Mouse (Mus musculus) heart, embryonic 14.5 days (tissue): ENCODE measurements around the gene Capn9. TPM values are rescaled to one million over a fixed set of nuclear protein-coding genes. Genes with fewer than 3 reads are reported as not detected.
A peak's percentile ranks its signal among the peaks of the same experiment; 100 is the strongest.

Experiments
- ATAC-seq: fragments of 200-750 bp; cut with Nextera tagmentation; 2 replicates; pipeline ENCODE4 v1.8.0; 2017; ENCODE audit warnings: low read depth, moderate TSS enrichment; ENCODE audit not compliant: insufficient number of reproducible peaks, insufficient read depth, low FRiP score
- H3K27ac ChIP-seq, 2 experiments: fragments of 200-500 bp in 1 of 2; fragments of 300-500 bp in 1 of 2; sonication (generic) in 1 of 2; replicated peaks in 1 of 2; 2 replicates each; pipeline ENCODE4 v1.5.1; 2012 to 2014; ENCODE audit warnings: low read depth in 2 of 2, low read length in 2 of 2, control low read depth in 1 of 2, mild to moderate bottlenecking in 1 of 2, mixed read lengths in 1 of 2; ENCODE audit not compliant: control insufficient read depth in 1 of 2, insufficient read depth in 1 of 2
- H3K27me3 ChIP-seq: fragments of 300-500 bp; sonication (generic); 2 replicates; pipeline ENCODE4 v1.6.1; 2014; ENCODE audit warnings: mild to moderate bottlenecking, low read length, control low read depth; ENCODE audit not compliant: control insufficient read depth, insufficient read depth
- H3K36me3 ChIP-seq: fragments of 300-500 bp; sonication (generic); 2 replicates; pipeline ENCODE4 v1.6.1; 2014; ENCODE audit warnings: mild to moderate bottlenecking, control low read depth, low read length, mixed read lengths; ENCODE audit not compliant: control insufficient read depth, insufficient read depth
- H3K4me1 ChIP-seq, 2 experiments: fragments of 200-500 bp in 1 of 2; fragments of 300-500 bp in 1 of 2; sonication (generic) in 1 of 2; 2 replicates each; pipeline ENCODE4 v1.6.1; 2012 to 2014; ENCODE audit warnings: low read length in 2 of 2, control low read depth in 1 of 2, mixed read lengths in 1 of 2; ENCODE audit not compliant: control insufficient read depth in 2 of 2, insufficient read depth in 2 of 2
- H3K4me2 ChIP-seq: fragments of 300-500 bp; sonication (generic); 2 replicates; pipeline ENCODE4 v1.6.1; 2014; ENCODE audit warnings: mild to moderate bottlenecking, low read length
- H3K4me3 ChIP-seq, 2 experiments: fragments of 200-500 bp in 1 of 2; fragments of 300-500 bp in 1 of 2; sonication (generic) in 1 of 2; 2 replicates each; pipeline ENCODE4 v1.5.1; 2012 to 2014; ENCODE audit warnings: low read length in 2 of 2, mild to moderate bottlenecking in 2 of 2, control low read depth in 1 of 2, low read depth in 1 of 2, moderate library complexity in 1 of 2; ENCODE audit not compliant: control insufficient read depth in 1 of 2, insufficient read depth in 1 of 2
- H3K9ac ChIP-seq: fragments of 300-500 bp; sonication (generic); 2 replicates; pipeline ENCODE4 v1.6.1; 2014; ENCODE audit warnings: mild to moderate bottlenecking, low read length
- H3K9me3 ChIP-seq: fragments of 300-500 bp; sonication (generic); 2 replicates; pipeline ENCODE4 v1.6.1; 2016; ENCODE audit warnings: low read length, control low read depth; ENCODE audit not compliant: control insufficient read depth
- WGBS: fragments of 180-500 bp; shearing (Covaris S2); extraction: QIAGEN DNeasy Blood & Tissue Kit; methylation state at CpG from one replicate; pipeline ENCODE4 v1.1.7; 2014; 5-methylcytosine and 5-hydroxymethylcytosine counted together
- polyA plus RNA-seq: library from polyadenylated mRNA; unstranded; fragments of >200 nt; fragmentation: Nextera tagmentation; extraction: Ambion mirVana; gene quantifications from 2 replicates; pipeline ENCODE4 v1.2.1, GENCODE M21; 2014

The Capn9 gene
- polyA plus RNA-seq, 1 experiment from 2014 or later = 0.14 TPM

- Histone ChIP-seq H3K9ac (no peak overlapping the region), H3K4me3 (no peak overlapping the region), H3K4me2 (no peak overlapping the region), H3K4me1 (peaks cover 6% of the 10 kb centered on the region in 2 experiments; a peak in 3 of 4 replicates), H3K27me3 (no peaks in the 10 kb centered on the region), H3K9me3 (peaks cover 7% of the 10 kb centered on the region; the same call in 1 of the 2 replicates), H3K36me3 (no peaks in the 10 kb centered on the region), H3K27ac (no peak overlapping the region)
- WGBS = 90% methylated on average over 9 of the region's 9 CpGs
- no peak for ATAC-seq
Observed at GRCm38 (mm10) chr8:124626251-124626650, 50.3 kb downstream of the Capn9 start.

DNA sequence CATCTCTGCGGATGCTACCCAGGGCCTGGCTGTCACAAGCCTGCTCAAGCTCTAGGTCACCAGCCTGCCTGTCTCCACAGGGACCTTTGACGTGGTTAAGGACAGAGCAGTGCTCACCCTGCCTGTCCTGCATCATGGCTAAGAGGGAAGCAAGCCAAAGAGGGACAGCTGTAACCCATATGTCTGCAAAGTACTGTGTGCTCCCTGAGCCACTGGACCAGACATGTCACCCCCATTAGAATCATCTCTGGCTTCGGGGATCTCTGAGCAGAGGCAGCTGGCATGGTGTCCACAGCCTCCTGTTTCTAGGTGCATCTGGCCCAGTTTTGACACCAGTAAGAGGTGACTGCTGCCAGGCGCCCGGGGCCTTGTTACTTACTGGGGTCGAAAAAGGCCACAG lies 54.6 kb downstream of the Capn9 start:
- Histone ChIP-seq H3K9me3 (peaks cover 6% of the 10 kb centered on the region; the same call in 1 of the 2 replicates), H3K4me2 (no peak overlapping the region), H3K4me3 (no peak overlapping the region), H3K9ac (no peak overlapping the region), H3K27ac (no peak overlapping the region), H3K36me3 (peaks cover 8% of the 10 kb centered on the region), H3K4me1 (peaks cover 26 to 31% of the 10 kb centered on the region in 2 experiments), H3K27me3 (no peaks in the 10 kb centered on the region)
- no peak for ATAC-seq
- WGBS = 78% methylated on average over 6 of the region's 6 CpGs

- Histone ChIP-seq H3K4me3 (no peak overlapping the region), H3K9ac (no peak overlapping the region), H3K4me2 (no peak overlapping the region), H3K27ac (0 out of 4 replicates have a peak overlapping the region, but pooled peaks of 1 of the 2 experiments have one; percentile 28), H3K4me1 (peaks cover 26 to 31% of the 10 kb centered on the region in 2 experiments), H3K36me3 (peaks cover 12% of the 10 kb centered on the region), H3K9me3 (peaks cover 2% of the 10 kb centered on the region; the same call in 1 of the 2 replicates), H3K27me3 (no peaks in the 10 kb centered on the region)
- no peak for ATAC-seq
- WGBS = 88% methylated on average over 4 of the region's 4 CpGs
Observed at GRCm38 (mm10) chr8:124630891-124631290, 55.0 kb downstream of the Capn9 start.

- H3K9me3 ChIP-seq = no peaks in the 10 kb centered on the region
- 40% methylated on average over 7 of the region's 7 CpGs for WGBS
- H3K4me1 ChIP-seq = peaks cover 26 to 31% of the 10 kb centered on the region in 2 experiments
- peak overlapping the region; percentile 83 to 91 for H3K27ac ChIP-seq
- ATAC-seq = no peak
- H3K27me3 ChIP-seq = no peaks in the 10 kb centered on the region
- H3K36me3 ChIP-seq = peaks cover 23% of the 10 kb centered on the region
- H3K4me2 ChIP-seq = no peak overlapping the region
- no peak overlapping the region; the same call in 1 of the 2 replicates for H3K9ac ChIP-seq
- no peak overlapping the region for H3K4me3 ChIP-seq
Observed at GRCm38 (mm10) chr8:124631966-124632365, 56.1 kb downstream of the Capn9 start.

DNA sequence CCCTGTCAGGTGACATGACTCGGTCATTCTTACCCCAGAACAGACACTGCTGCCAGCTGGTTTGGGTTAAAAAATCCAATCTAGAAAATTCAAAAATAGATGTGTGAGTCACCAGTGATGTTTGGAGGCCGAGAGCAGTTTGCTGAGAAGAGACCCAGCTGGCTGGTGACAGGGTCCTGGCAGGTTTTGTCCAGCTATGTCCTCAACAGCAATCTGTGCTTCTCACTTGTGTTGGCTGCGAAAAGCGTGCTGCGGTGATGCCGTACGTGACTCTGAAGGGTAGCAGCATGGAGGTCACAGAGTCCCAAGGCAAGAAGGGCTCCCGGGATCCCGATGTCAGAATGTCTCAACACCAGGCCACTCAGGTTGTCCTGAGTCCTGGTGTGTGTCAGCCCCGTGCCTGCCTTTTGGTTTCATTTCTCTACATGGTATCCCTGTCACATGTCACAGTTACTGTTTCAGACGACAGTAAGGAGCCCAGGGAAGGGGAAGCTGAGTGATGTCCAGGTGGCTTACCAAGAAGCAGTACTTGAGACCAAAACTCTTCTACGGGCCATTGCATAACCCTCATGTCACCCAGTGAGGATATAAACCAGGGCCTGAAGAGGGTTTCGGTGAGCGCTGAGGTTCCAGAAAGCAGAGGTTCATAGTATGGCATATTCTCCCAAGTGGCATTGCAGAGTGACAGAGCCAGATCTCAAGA lies 57.2 kb downstream of the Capn9 start:
- H3K27ac ChIP-seq = peak overlapping the region; percentile 83 to 91
- 38% methylated on average over 14 of the region's 14 CpGs for WGBS
- H3K27me3 ChIP-seq = no peaks in the 10 kb centered on the region
- H3K9me3 ChIP-seq = no peaks in the 10 kb centered on the region
- H3K4me2 ChIP-seq = peak overlapping the region; percentile 3; the same call in 1 of the 2 replicates
- H3K4me3 ChIP-seq = no peak overlapping the region
- peaks cover 35% of the 10 kb centered on the region for H3K36me3 ChIP-seq
- ATAC-seq = peak; percentile 70
- peaks cover 24 to 31% of the 10 kb centered on the region in 2 experiments for H3K4me1 ChIP-seq
- H3K9ac ChIP-seq = peak overlapping the region; percentile 54

DNA sequence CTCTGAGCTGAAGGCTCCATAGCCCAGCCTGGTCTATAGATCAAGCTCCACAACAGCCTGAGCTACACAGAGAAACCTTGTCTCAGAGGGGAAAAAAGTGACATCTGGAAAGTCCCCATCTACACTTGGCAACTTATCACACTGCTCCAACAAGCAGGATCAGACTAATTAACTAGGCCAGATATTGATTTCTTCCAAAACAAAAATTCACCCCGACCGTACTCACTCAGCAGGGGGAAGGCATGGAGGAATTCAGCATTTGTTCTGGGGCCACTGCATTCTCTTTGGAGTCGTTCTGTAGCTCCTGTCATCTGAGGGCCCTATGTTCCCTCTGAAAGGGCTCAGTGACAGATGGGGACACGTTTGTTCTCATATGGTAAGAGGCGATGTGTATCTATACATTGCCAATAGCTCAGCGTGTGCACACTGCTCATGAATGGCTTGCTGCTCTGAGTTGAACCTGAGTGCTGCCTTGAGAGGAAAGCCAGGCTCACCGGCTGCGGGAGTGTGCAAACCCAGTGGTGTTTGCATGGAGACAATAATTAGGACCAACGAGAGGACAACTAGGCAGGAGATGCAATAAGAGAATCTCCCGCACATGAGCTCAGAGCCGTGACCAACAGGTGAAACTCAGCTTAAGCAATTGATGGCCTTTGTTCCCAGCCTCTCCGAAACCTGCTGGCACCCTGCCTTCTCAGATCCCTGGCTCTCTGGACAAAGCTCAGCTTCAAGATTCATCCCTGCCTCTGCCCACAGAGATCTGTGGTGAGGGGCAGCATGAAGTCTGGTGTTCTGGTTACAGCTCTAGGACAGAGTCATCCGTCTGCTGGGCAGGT lies 58.7 kb downstream of the Capn9 start:
- Histone ChIP-seq H3K4me2 (no peak overlapping the region), H3K27ac (no peak overlapping the region), H3K9ac (no peak overlapping the region), H3K4me1 (peaks cover 24 to 31% of the 10 kb centered on the region in 2 experiments), H3K36me3 (peaks cover 50% of the 10 kb centered on the region), H3K9me3 (no peaks in the 10 kb centered on the region), H3K27me3 (no peaks in the 10 kb centered on the region), H3K4me3 (no peak overlapping the region)
- 82% methylated on average over 13 of the region's 13 CpGs for whole genome bisulfite sequencing
- no peak for ATAC-seq

- Histone ChIP-seq H3K4me1 (peaks cover 24 to 31% of the 10 kb centered on the region in 2 experiments), H3K27ac (no peak overlapping the region), H3K36me3 (peaks cover 55% of the 10 kb centered on the region), H3K27me3 (no peaks in the 10 kb centered on the region), H3K9ac (no peak overlapping the region), H3K4me2 (no peak overlapping the region), H3K4me3 (no peak overlapping the region), H3K9me3 (no peaks in the 10 kb centered on the region)
- WGBS = 82% methylated on average over 8 of the region's 8 CpGs
- ATAC-seq = no peak
Observed at GRCm38 (mm10) chr8:124635247-124635502, 59.3 kb downstream of the Capn9 start.
